In genomic region chr7:63956138-63956823, GRCm38 (mm10) we compare ENCODE assay signal across 9 mouse cellular contexts. TPM values are rescaled to one million over a fixed set of nuclear protein-coding genes. Genes with fewer than 3 reads are reported as not detected.
DNase-seq lines count a peak whose midpoint lies in the region; ATAC-seq and TF ChIP-seq lines count a peak whose summit lies in the region.
"Had no signal": no experiment of that assay in that cellular context is flagged by ENCODE, and none has a peak within 500 bp of the region (broad histone marks: within the 10 kb centered on the region; RNA-seq: fewer than 3 reads in every experiment).

No protein-coding gene starts in this region.

- H3K9ac ChIP-seq in ES-E14 (ENCODE audit: insufficient read depth, low read depth, low read length, poor library complexity, severe bottlenecking), result peak overlapping the region; percentile 50
- H3K9ac ChIP-seq in forebrain, embryonic 16.5 days (replicated peaks; ENCODE audit: low read depth, low read length), result 0 out of 2 replicates have a peak overlapping the region, but pooled peaks have one; percentile 5
- no peak overlapping the region for H3K9ac ChIP-seq in heart, adult 2 months (ENCODE audit: low read depth, low read length)

- H3K4me2 ChIP-seq in forebrain, embryonic 16.5 days (ENCODE audit: low read length), result no peak overlapping the region

- TF ChIP-seq POLR2A in kidney, adult 2 months (IDR thresholded peaks at IDR 0.05; ENCODE audit: low read depth, low read length), result no peak
- no peak for TF ChIP-seq POLR2A in heart, adult 2 months (IDR thresholded peaks at IDR 0.05; ENCODE audit: insufficient read depth, low read depth, low read length)

- in situ Hi-C loops in ES-E14 (cut with MboI; ENCODE audit: low sequenced_read_pairs in 2 of 2, unreplicated experiment in 2 of 2), result no loop called here

- H3K4me1 ChIP-seq in E14TG2a.4 (replicated peaks; ENCODE audit: low read depth, low read length) (peaks cover 80% of the 10 kb centered on the region), ES-E14 (ENCODE audit: control insufficient read depth in 2 of 2, insufficient read depth in 2 of 2, low read length in 2 of 2, poor library complexity in 1 of 2) (peaks cover 30 to 56% of the 10 kb centered on the region in 2 experiments)
- H3K4me1 ChIP-seq in forebrain, embryonic 16.5 days (replicated peaks; ENCODE audit: control insufficient read depth, insufficient read depth, low read length), result peaks cover 37% of the 10 kb centered on the region
- no peaks in the 10 kb centered on the region for H3K4me1 ChIP-seq in kidney, adult 2 months (ENCODE audit: control insufficient read depth, insufficient read depth, low read length)
- no peaks in the 10 kb centered on the region for H3K4me1 ChIP-seq in heart, adult 2 months (ENCODE audit: control insufficient read depth, insufficient read depth, low read length)

- no peak for TF ChIP-seq CTCF in E14TG2a.4 (conservative IDR thresholded peaks at IDR 0.05; ENCODE audit: low read length)
- no peak for TF ChIP-seq CTCF in kidney, adult 2 months (conservative IDR thresholded peaks at IDR 0.05; ENCODE audit: insufficient read depth, insufficient read length, low read depth, low read length)
- TF ChIP-seq CTCF in heart, adult 2 months (IDR thresholded peaks at IDR 0.05), result no peak

- 58% methylated on average over 14 of the region's 14 CpGs for WGBS in forebrain, embryonic 16.5 days
- WGBS in kidney, adult 2 months, result 80% methylated on average over 14 of the region's 14 CpGs
- 62% methylated on average over 14 of the region's 14 CpGs for WGBS in heart, adult 2 months

- intact Hi-C loops in heart, adult 2 months (cut with DNase I), result no loop called here

- H3K4me3 ChIP-seq in E14TG2a.4 (replicated peaks; ENCODE audit: low read length) (peak overlapping the region; percentile 81), ES-E14 (ENCODE audit: insufficient read depth in 1 of 2, low read depth in 1 of 2, low read length in 2 of 2, poor library complexity in 1 of 2, severe bottlenecking in 1 of 2) (peak overlapping the region in 1 of 2 experiments; percentile 5; a peak in 1 of 4 replicates)
- no peak overlapping the region for H3K4me3 ChIP-seq in forebrain, embryonic 16.5 days (replicated peaks; ENCODE audit: low read length)
- no peak overlapping the region for H3K4me3 ChIP-seq in kidney, adult 2 months (ENCODE audit: insufficient read depth, low read depth, low read length)
- no peak overlapping the region for H3K4me3 ChIP-seq in heart, adult 2 months

- DNase-seq in ES-E14 (ENCODE audit: low read depth, low spot score), result no peak
- no peak for DNase-seq in kidney, adult 2 months
- DNase-seq in heart, adult 2 months, result no peak

- ATAC-seq in forebrain, embryonic 16.5 days, result no peak
- ATAC-seq in megakaryocyte progenitor cell, adult 5-6 weeks (replicated peaks; ENCODE audit: poor library complexity), result peak; percentile 87
- ATAC-seq in frontal cortex, adult (ENCODE audit: low TSS enrichment), result no peak

- no peaks in the 10 kb centered on the region for H3K79me2 ChIP-seq in heart, adult 2 months (replicated peaks; ENCODE audit: control insufficient read depth, insufficient read depth, low read length)

- no peak for TF ChIP-seq EP300 in heart, adult 2 months (IDR thresholded peaks at IDR 0.05; ENCODE audit: insufficient read depth, low read depth, low read length)

- no peaks in the 10 kb centered on the region for H3K27me3 ChIP-seq in E14TG2a.4 (ENCODE audit: insufficient read depth, low read length)
- H3K27me3 ChIP-seq in forebrain, embryonic 16.5 days (replicated peaks; ENCODE audit: control insufficient read depth, insufficient read depth, low read length), result no peaks in the 10 kb centered on the region
- no peaks in the 10 kb centered on the region for H3K27me3 ChIP-seq in kidney, adult 2 months (replicated peaks; ENCODE audit: control insufficient read depth, insufficient read depth, low read length)
- no peaks in the 10 kb centered on the region for H3K27me3 ChIP-seq in heart, adult 2 months (ENCODE audit: control insufficient read depth, insufficient read depth, low read length)

- H3K27ac ChIP-seq in ES-E14 (ENCODE audit: insufficient read depth, low read depth, low read length, poor library complexity, severe bottlenecking), result peak overlapping the region; percentile 99
- H3K27ac ChIP-seq in forebrain, embryonic 16.5 days (ENCODE audit: low read length), result peak overlapping the region; percentile 91
- no peak overlapping the region for H3K27ac ChIP-seq in kidney, adult 2 months (ENCODE audit: insufficient read depth, low read depth, low read length)
- H3K27ac ChIP-seq in heart, adult 2 months, result no peak overlapping the region

- peaks cover 5% of the 10 kb centered on the region; the same call in 1 of the 2 replicates for H3K36me3 ChIP-seq in E14TG2a.4 (ENCODE audit: insufficient read depth, low read length)
- no peaks in the 10 kb centered on the region for H3K36me3 ChIP-seq in ES-E14 (ENCODE audit: control insufficient read depth, insufficient read depth, low read length, poor library complexity, severe bottlenecking)
- no peaks in the 10 kb centered on the region for H3K36me3 ChIP-seq in forebrain, embryonic 16.5 days (ENCODE audit: control insufficient read depth, insufficient read depth)
- no peaks in the 10 kb centered on the region for H3K36me3 ChIP-seq in kidney, adult 2 months (ENCODE audit: control insufficient read depth, insufficient read depth, low read length)
- H3K36me3 ChIP-seq in heart, adult 2 months (ENCODE audit: control insufficient read depth, insufficient read depth, low read length), result no peaks in the 10 kb centered on the region

- H3K9me3 ChIP-seq in E14TG2a.4 (ENCODE audit: low read length), result 0 out of 2 replicates have a peak, but pooled peaks cover 3% of the 10 kb centered on the region
- H3K9me3 ChIP-seq in ES-E14 (ENCODE audit: control insufficient read depth, insufficient read depth, low read depth, low read length), result no peaks in the 10 kb centered on the region
- H3K9me3 ChIP-seq in forebrain, embryonic 16.5 days (ENCODE audit: control insufficient read depth, low read length), result no peaks in the 10 kb centered on the region

TF ChIP-seq in ES-E14, 5 proteins besides CTCF, POLR2A, EP300 and RAD21:
- TF ChIP-seq ZC3H11A (IDR thresholded peaks at IDR 0.05; ENCODE audit: borderline replicate concordance, low read depth, low read length), result no peak
- TF ChIP-seq ZNF384 (IDR thresholded peaks at IDR 0.05; ENCODE audit: low read depth, low read length), result no peak
- TF ChIP-seq MAFK (IDR thresholded peaks at IDR 0.05; ENCODE audit: insufficient read depth, low read depth, low read length), result no peak
- no peak for TF ChIP-seq CHD2 (IDR thresholded peaks at IDR 0.05; ENCODE audit: low read depth, low read length)
- TF ChIP-seq HCFC1 (IDR thresholded peaks at IDR 0.05; ENCODE audit: borderline replicate concordance, insufficient read depth, low read length), result no peak

RNA-seq across cellular contexts. Expression of gene Klf13, which starts 17.6 kb away (rescaled TPM):
- total RNA-seq in ES-E14 (2012; rRNA removed), result 25.8 and 29.4 TPM in 2 replicates
- polyA plus RNA-seq in forebrain, embryonic 16.5 days (2015; fragmentation: Nextera tagmentation; extraction: Ambion mirVana), result 31.1 and 33.7 TPM in 2 replicates
- 37.6 and 46.3 TPM in 2 replicates for total RNA-seq in megakaryocyte progenitor cell, adult 5-6 weeks (2015)
- total RNA-seq in megakaryocyte progenitor cell, adult 5-6 weeks (2017), result 16.9 and 24.3 TPM in 2 replicates
- polyA plus RNA-seq in kidney, adult 2 months (2012; rRNA removed), result 30.6 and 31.2 TPM in 2 replicates
- 10 to 100 TPM; 50.0 to 54.6 TPM for total RNA-seq in heart, adult 2 months (2021)
- 21.6 and 24.6 TPM in 2 replicates for polyA plus RNA-seq in heart, adult 2 months (2012; rRNA removed)

RNA-seq across cellular contexts. Expression of gene E030018B13Rik, which starts 39.6 kb away (rescaled TPM):
- 0.21 TPM in 1 of 2 replicates, not detected in the other for total RNA-seq in ES-E14 (2012; rRNA removed)
- 0.35 TPM in 1 of 2 replicates, not detected in the other for polyA plus RNA-seq in forebrain, embryonic 16.5 days (2015; fragmentation: Nextera tagmentation; extraction: Ambion mirVana)
- not detected in 2 replicates for total RNA-seq in megakaryocyte progenitor cell, adult 5-6 weeks (2015)
- not detected in 2 replicates for total RNA-seq in megakaryocyte progenitor cell, adult 5-6 weeks (2017)
- polyA plus RNA-seq in kidney, adult 2 months (2012; rRNA removed), result not detected in 2 replicates
- not detected for total RNA-seq in heart, adult 2 months (2021)
- polyA plus RNA-seq in heart, adult 2 months (2012; rRNA removed), result not detected in 2 replicates
- total RNA-seq: hematopoietic stem cell, adult 5-6 weeks had no signal
- polyA plus RNA-seq: liver, adult 2 months had no signal

Comparison
In these comparisons a context has a peak if more than half of its experiments do, and no peak if none do; other contexts are left out.
1. H3K27ac ChIP-seq: peak in ES-E14 (single experiment) and forebrain, embryonic 16.5 days (single experiment); none in kidney, adult 2 months (single experiment) and heart, adult 2 months (single experiment).